Mouse (Mus musculus): Measurements from ENCODE around the gene Ptger3.

DNA sequence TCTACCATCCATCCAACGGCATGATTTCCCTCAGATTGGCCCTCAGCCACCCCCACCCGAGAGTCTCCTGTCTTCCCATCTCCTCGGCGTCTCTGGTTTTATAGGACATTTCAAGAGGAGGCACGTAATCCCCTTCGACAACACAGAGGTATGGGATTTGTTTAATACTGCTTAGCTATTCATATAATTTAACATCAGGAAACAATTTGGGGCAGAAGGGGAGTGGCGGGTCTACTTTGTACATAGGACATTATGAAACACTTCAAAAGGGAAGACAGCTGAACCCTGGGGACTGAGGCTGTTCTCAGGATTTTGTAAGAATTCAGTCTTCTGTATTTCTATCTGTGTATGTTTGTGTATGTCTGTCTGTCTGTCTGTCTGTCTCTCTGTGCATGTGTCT lies 94.9 kb downstream of the Ptger3 start:
- TF ChIP-seq GATA1 (IDR thresholded peaks at IDR 0.05; ENCODE audit: low read length) = no peak
- no peak for TF ChIP-seq TAL1 (IDR thresholded peaks at IDR 0.05; ENCODE audit: low read length)

Data from erythroblast, embryonic 14.5 days (primary cell).